Mouse (Mus musculus): ENCODE results near the gene 2310022A10Rik.

DNA sequence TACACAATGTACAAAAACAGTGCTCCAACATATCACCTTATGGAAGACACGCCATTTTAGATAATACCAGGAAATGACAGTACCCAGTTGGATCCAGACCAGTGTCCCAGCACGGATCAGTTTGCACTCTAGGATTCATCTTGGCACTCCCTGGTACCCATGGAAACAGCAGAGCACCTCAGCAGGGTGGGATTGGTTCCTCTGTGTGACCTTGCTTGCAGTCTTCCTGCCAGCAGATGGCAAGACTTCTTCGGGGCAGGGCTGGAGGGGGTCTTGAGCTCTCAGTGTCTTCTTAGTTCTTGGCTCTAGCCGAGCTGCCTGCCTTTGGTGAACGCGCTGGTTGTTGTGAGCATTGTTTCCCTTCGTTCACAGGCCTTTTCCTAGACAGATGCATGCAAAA, 74.7 kb downstream of the 2310022A10Rik start:
- TF ChIP-seq POLR2A (IDR thresholded peaks at IDR 0.05; ENCODE audit: low read depth, low read length) (no peak), CTCF (IDR thresholded peaks at IDR 0.05; ENCODE audit: extremely low read depth, insufficient read length, insufficient replicate concordance, low read depth, low read length) (no peak)

All from small intestine, adult 2 months (tissue).